In the genomic region with DNA sequence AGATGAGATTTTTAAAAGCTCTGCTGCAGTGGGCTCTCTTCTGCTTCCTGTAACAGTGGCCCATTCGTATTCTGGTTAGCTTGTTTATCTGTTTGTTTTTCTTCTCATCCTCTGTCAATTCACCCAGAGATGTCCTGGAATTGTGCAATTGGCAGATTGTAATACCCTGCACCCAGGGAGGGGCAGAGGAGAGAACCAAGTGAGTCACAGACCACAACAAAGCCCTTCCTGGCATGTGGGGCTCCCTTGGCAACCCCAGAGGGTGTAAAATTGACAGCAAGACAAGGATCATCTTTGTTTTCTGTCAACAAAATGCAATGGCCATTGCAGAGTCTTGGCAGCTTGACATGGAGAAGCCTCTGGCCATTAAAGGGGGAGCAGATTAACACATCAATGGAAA, we compare ENCODE assay signal across 24 mouse cellular contexts.
A peak's percentile ranks its signal among the peaks of the same experiment; 100 is the strongest.
DNase-seq lines count a peak whose midpoint lies in the region; ATAC-seq and TF ChIP-seq lines count a peak whose summit lies in the region.
"Had no signal": no experiment of that assay in that cellular context is flagged by ENCODE, and none has a peak within 500 bp of the region (broad histone marks: within the 10 kb centered on the region; RNA-seq: fewer than 3 reads in every experiment).

No protein-coding gene starts in this region.

- no peak overlapping the region for H3K4me2 ChIP-seq in hindbrain, embryonic 16.5 days (ENCODE audit: low read length)
- H3K4me2 ChIP-seq in hindbrain, embryonic 13.5 days, result no peak overlapping the region
- no peak overlapping the region for H3K4me2 ChIP-seq in midbrain, embryonic 11.5 days
- H3K4me2 ChIP-seq in forebrain, postnatal 0 days (ENCODE audit: low read depth), result no peak overlapping the region
- H3K4me2 ChIP-seq in forebrain, embryonic 11.5 days (ENCODE audit: low read depth, low read length, severe bottlenecking), result no peak overlapping the region
- H3K4me2 ChIP-seq: embryonic facial prominence, embryonic 13.5 days; forebrain, embryonic 13.5 days; hindbrain, embryonic 12.5 days; intestine, embryonic 15.5 days; neural tube, embryonic 12.5 days had no signal

- H3K9me3 ChIP-seq in hindbrain, embryonic 16.5 days (ENCODE audit: control insufficient read depth, low read length), result no peaks in the 10 kb centered on the region
- H3K9me3 ChIP-seq in hindbrain, embryonic 13.5 days, result no peaks in the 10 kb centered on the region
- no peaks in the 10 kb centered on the region for H3K9me3 ChIP-seq in midbrain, embryonic 11.5 days (ENCODE audit: control insufficient read depth, low read length)
- H3K9me3 ChIP-seq in midbrain, embryonic 10.5 days (replicated peaks), result no peaks in the 10 kb centered on the region
- H3K9me3 ChIP-seq in forebrain, postnatal 0 days (ENCODE audit: low read length), result no peaks in the 10 kb centered on the region
- no peaks in the 10 kb centered on the region for H3K9me3 ChIP-seq in forebrain, embryonic 11.5 days (ENCODE audit: control insufficient read depth, low read length)
- H3K9me3 ChIP-seq: embryonic facial prominence, embryonic 13.5 days; forebrain, embryonic 13.5 days; hindbrain, embryonic 12.5 days; intestine, embryonic 15.5 days; neural tube, embryonic 12.5 days had no signal

- H3K4me3 ChIP-seq in hindbrain, embryonic 16.5 days (ENCODE audit: low read length), result no peak overlapping the region
- H3K4me3 ChIP-seq in hindbrain, embryonic 13.5 days, result no peak overlapping the region
- no peak overlapping the region for H3K4me3 ChIP-seq in midbrain, embryonic 11.5 days (ENCODE audit: low read depth, low read length)
- H3K4me3 ChIP-seq in midbrain, embryonic 10.5 days, result no peak overlapping the region
- H3K4me3 ChIP-seq in forebrain, postnatal 0 days (ENCODE audit: low read depth, low read length), result no peak overlapping the region
- no peak overlapping the region for H3K4me3 ChIP-seq in forebrain, embryonic 11.5 days (ENCODE audit: low read depth, low read length)
- H3K4me3 ChIP-seq: embryonic facial prominence, embryonic 13.5 days; erythroblast, embryonic 14.5 days; forebrain, embryonic 13.5 days; heart, adult 2 months; hindbrain, embryonic 12.5 days; intestine, embryonic 15.5 days; layer of hippocampus, adult 2 months; neural tube, embryonic 12.5 days had no signal

- 70% methylated on average over 1 of the region's 1 CpGs for WGBS in hindbrain, embryonic 16.5 days
- 75% methylated on average over 1 of the region's 1 CpGs for whole genome bisulfite sequencing in hindbrain, embryonic 13.5 days
- 95% methylated on average over 1 of the region's 1 CpGs for WGBS in midbrain, embryonic 11.5 days
- WGBS in midbrain, embryonic 10.5 days, result 87% methylated on average over 1 of the region's 1 CpGs
- WGBS in forebrain, postnatal 0 days, result 84% methylated on average over 1 of the region's 1 CpGs
- 73% methylated on average over 1 of the region's 1 CpGs for WGBS in forebrain, embryonic 11.5 days

- H3K9ac ChIP-seq in hindbrain, embryonic 16.5 days (ENCODE audit: low read depth, low read length), result no peak overlapping the region
- H3K9ac ChIP-seq in hindbrain, embryonic 13.5 days, result no peak overlapping the region
- H3K9ac ChIP-seq in midbrain, embryonic 11.5 days (ENCODE audit: low read length), result no peak overlapping the region
- H3K9ac ChIP-seq in forebrain, postnatal 0 days, result no peak overlapping the region
- H3K9ac ChIP-seq in forebrain, embryonic 11.5 days (ENCODE audit: low read length), result no peak overlapping the region
- H3K9ac ChIP-seq: embryonic facial prominence, embryonic 13.5 days; forebrain, embryonic 13.5 days; hindbrain, embryonic 12.5 days; intestine, embryonic 15.5 days; neural tube, embryonic 12.5 days had no signal

- no peaks in the 10 kb centered on the region for H3K4me1 ChIP-seq in hindbrain, embryonic 16.5 days (ENCODE audit: control insufficient read depth, insufficient read depth, low read depth, low read length)
- no peaks in the 10 kb centered on the region for H3K4me1 ChIP-seq in hindbrain, embryonic 13.5 days (replicated peaks)
- no peaks in the 10 kb centered on the region for H3K4me1 ChIP-seq in midbrain, embryonic 11.5 days (ENCODE audit: control insufficient read depth, insufficient read depth, low read length)
- H3K4me1 ChIP-seq in midbrain, embryonic 10.5 days, result no peaks in the 10 kb centered on the region
- no peaks in the 10 kb centered on the region for H3K4me1 ChIP-seq in forebrain, postnatal 0 days (ENCODE audit: insufficient read depth)
- H3K4me1 ChIP-seq in forebrain, embryonic 11.5 days (replicated peaks; ENCODE audit: control insufficient read depth, insufficient read depth, low read length), result no peaks in the 10 kb centered on the region
- H3K4me1 ChIP-seq: embryonic facial prominence, embryonic 13.5 days; forebrain, embryonic 13.5 days; hindbrain, embryonic 12.5 days; intestine, embryonic 15.5 days; neural tube, embryonic 12.5 days had no signal

- no peaks in the 10 kb centered on the region for H3K27me3 ChIP-seq in hindbrain, embryonic 16.5 days (replicated peaks; ENCODE audit: control insufficient read depth, insufficient read depth, low read length)
- no peaks in the 10 kb centered on the region for H3K27me3 ChIP-seq in hindbrain, embryonic 13.5 days
- H3K27me3 ChIP-seq in midbrain, embryonic 11.5 days (ENCODE audit: control insufficient read depth, insufficient read depth, low read length), result no peaks in the 10 kb centered on the region
- no peaks in the 10 kb centered on the region for H3K27me3 ChIP-seq in midbrain, embryonic 10.5 days (ENCODE audit: low read depth, poor library complexity, severe bottlenecking)
- H3K27me3 ChIP-seq in forebrain, postnatal 0 days (ENCODE audit: insufficient read depth, low read length), result no peaks in the 10 kb centered on the region
- H3K27me3 ChIP-seq in forebrain, embryonic 11.5 days (ENCODE audit: control insufficient read depth, insufficient read depth, low read length), result no peaks in the 10 kb centered on the region
- H3K27me3 ChIP-seq: embryonic facial prominence, embryonic 13.5 days; forebrain, embryonic 13.5 days; hindbrain, embryonic 12.5 days; intestine, embryonic 15.5 days; neural tube, embryonic 12.5 days had no signal

- peak; percentile 68; the same call in 1 of the 2 replicates for ATAC-seq in hindbrain, embryonic 16.5 days
- no peak for ATAC-seq in hindbrain, embryonic 13.5 days (ENCODE audit: low FRiP score)
- ATAC-seq in midbrain, embryonic 11.5 days (ENCODE audit: low FRiP score), result no peak
- no peak for ATAC-seq in forebrain, postnatal 0 days
- ATAC-seq in forebrain, embryonic 11.5 days (replicated peaks; ENCODE audit: low FRiP score), result no peak
- ATAC-seq: forebrain, embryonic 13.5 days had no signal

- H3K27ac ChIP-seq in hindbrain, embryonic 16.5 days (ENCODE audit: low read depth, low read length), result no peak overlapping the region
- no peak overlapping the region for H3K27ac ChIP-seq in hindbrain, embryonic 13.5 days
- no peak overlapping the region for H3K27ac ChIP-seq in midbrain, embryonic 11.5 days (ENCODE audit: low read depth, low read length)
- H3K27ac ChIP-seq in midbrain, embryonic 10.5 days (replicated peaks), result no peak overlapping the region
- no peak overlapping the region for H3K27ac ChIP-seq in forebrain, postnatal 0 days (ENCODE audit: low read depth, low read length)
- H3K27ac ChIP-seq in forebrain, embryonic 11.5 days (ENCODE audit: low read depth, low read length), result no peak overlapping the region
- H3K27ac ChIP-seq: embryonic facial prominence, embryonic 13.5 days; forebrain, embryonic 13.5 days; heart, adult 2 months; hindbrain, embryonic 12.5 days; intestine, embryonic 15.5 days; layer of hippocampus, adult 2 months; neural tube, embryonic 12.5 days had no signal

- no peak for TF ChIP-seq CTCF in forebrain, postnatal 0 days (IDR thresholded peaks at IDR 0.05; ENCODE audit: low read depth)

- no peaks in the 10 kb centered on the region for H3K36me3 ChIP-seq in hindbrain, embryonic 16.5 days (ENCODE audit: control insufficient read depth, insufficient read depth, low read length)
- H3K36me3 ChIP-seq in hindbrain, embryonic 13.5 days, result no peaks in the 10 kb centered on the region
- H3K36me3 ChIP-seq in midbrain, embryonic 11.5 days (ENCODE audit: control insufficient read depth, insufficient read depth, low read length), result no peaks in the 10 kb centered on the region
- H3K36me3 ChIP-seq in midbrain, embryonic 10.5 days, result no peaks in the 10 kb centered on the region
- H3K36me3 ChIP-seq in forebrain, postnatal 0 days (ENCODE audit: insufficient read depth), result no peaks in the 10 kb centered on the region
- no peaks in the 10 kb centered on the region for H3K36me3 ChIP-seq in forebrain, embryonic 11.5 days (ENCODE audit: control insufficient read depth, insufficient read depth, low read length)
- H3K36me3 ChIP-seq: embryonic facial prominence, embryonic 13.5 days; hindbrain, embryonic 12.5 days; intestine, embryonic 15.5 days; neural tube, embryonic 12.5 days had no signal

- peak; percentile 35 for DNase-seq in midbrain, embryonic 11.5 days (ENCODE audit: low spot score, missing footprints)
- DNase-seq in midbrain, embryonic 10.5 days (ENCODE audit: low spot score), result no peak
- peak; percentile 71 for DNase-seq in brain, adult 2 months (ENCODE audit: low read depth, low spot score)
- DNase-seq in cerebellum, postnatal 10 days, result peak; percentile 9 to 28
- DNase-seq in forebrain, postnatal 0 days, result no peak
- DNase-seq in forebrain, embryonic 11.5 days (ENCODE audit: low spot score), result no peak
- DNase-seq: adrenal gland, postnatal 36 days; embryo, embryonic 11 days; gastrocnemius, postnatal 14 days; heart, adult 2 months; kidney, adult 8-10 months; kidney, postnatal 10 days; lung, postnatal 4 days; right cerebral cortex, postnatal 25 days; thymus, postnatal 25 days had no signal

Comparison
In these comparisons a context has a peak if more than half of its experiments do, and no peak if none do; other contexts are left out.
1. DNase-seq: peak in midbrain, embryonic 11.5 days (single experiment), brain, adult 2 months (single experiment) and cerebellum, postnatal 10 days (2 of 2); none in midbrain, embryonic 10.5 days (single experiment), forebrain, postnatal 0 days (single experiment) and forebrain, embryonic 11.5 days (single experiment).